Mouse (Mus musculus) ES-Bruce4 (cell line): ENCODE data around the gene Tmprss11f. TPM values are rescaled to one million over a fixed set of nuclear protein-coding genes. Genes with fewer than 3 reads are reported as not detected.
"Not testable (repeated sequence)": the region's sequence is repeated elsewhere in the genome, so short reads cannot be mapped to it uniquely, and the experiment has no call there.

ENCODE experiments used
- H3K27ac ChIP-seq: 2 replicates; pipeline ENCODE4 v1.5.1; 2012; ENCODE audit warnings: low read length, inconsistent platforms; ENCODE audit not compliant: insufficient read depth
- H3K27me3 ChIP-seq: 2 replicates; pipeline ENCODE4 v1.6.1; 2012; ENCODE audit warnings: mild to moderate bottlenecking, low read length, inconsistent platforms; ENCODE audit not compliant: control insufficient read depth, poor library complexity, insufficient read depth, severe bottlenecking
- H3K36me3 ChIP-seq: 2 replicates; pipeline ENCODE4 v1.6.1; 2012; ENCODE audit warnings: inconsistent platforms, mild to moderate bottlenecking, low read length, moderate library complexity; ENCODE audit not compliant: control insufficient read depth, poor library complexity, insufficient read depth, severe bottlenecking
- H3K4me1 ChIP-seq: one replicate; pipeline ENCODE4 v1.8.1; 2011; ENCODE audit warnings: low read length; ENCODE audit not compliant: control insufficient read depth, insufficient read depth
- H3K4me3 ChIP-seq: 2 replicates; pipeline ENCODE4 v1.5.1; 2011; ENCODE audit warnings: low read depth, mild to moderate bottlenecking, low read length
- H3K9ac ChIP-seq: 2 replicates; pipeline ENCODE4 v1.6.1; 2012; ENCODE audit warnings: low read depth, mild to moderate bottlenecking, inconsistent platforms; ENCODE audit not compliant: poor library complexity, severe bottlenecking
- H3K9me3 ChIP-seq: replicated peaks from 2 replicates; pipeline ENCODE4 v1.6.1; 2012; ENCODE audit warnings: mild to moderate bottlenecking, low read length, inconsistent platforms; ENCODE audit not compliant: control insufficient read depth, poor library complexity, insufficient read depth, severe bottlenecking
- CTCF ChIP-seq: IDR thresholded peaks from one replicate; pipeline ENCODE4 v1.8.1; 2011; ENCODE audit warnings: low read depth, low read length
- EP300 ChIP-seq: IDR thresholded peaks from 2 replicates; pipeline ENCODE4 v1.6.1; 2011; ENCODE audit warnings: low read depth, low read length; ENCODE audit not compliant: insufficient read depth
- POLR2A ChIP-seq: IDR thresholded peaks from one replicate; pipeline ENCODE4 v1.8.1; 2011; ENCODE audit warnings: low read length; ENCODE audit not compliant: insufficient read depth
- polyA plus RNA-seq: library from polyadenylated mRNA; stranded (reverse); fragments of >200 nt; gene quantifications from 2 replicates; pipeline ENCODE4 v1.2.4, GENCODE M21; 2011; ENCODE audit warnings: low read depth; ENCODE audit not compliant: missing spikeins, insufficient read depth, insufficient read length

The Tmprss11f gene
- polyA plus RNA-seq, 1 experiment, result 0.99 TPM

DNA sequence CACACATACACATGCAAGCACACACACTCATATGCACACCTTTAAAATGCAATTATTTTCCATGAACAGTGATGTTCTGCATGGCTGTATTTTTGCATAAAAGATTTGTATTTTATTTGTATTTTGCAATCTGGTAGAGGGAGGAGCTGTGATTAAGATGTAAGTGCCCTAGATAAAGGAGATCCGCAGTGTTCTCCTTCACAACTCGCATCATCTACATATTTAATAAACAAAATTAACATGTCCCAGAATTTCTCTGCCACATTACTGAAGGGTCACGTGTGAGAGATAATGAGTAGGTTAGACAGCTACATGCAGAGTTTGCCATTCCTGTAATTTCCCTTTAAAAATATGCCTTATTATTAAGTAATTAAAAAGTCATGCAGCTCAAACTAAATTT, 46.3 kb downstream of the Tmprss11f start:
- Histone ChIP-seq H3K9ac (no peak overlapping the region), H3K4me3 (no peak overlapping the region), H3K27me3 (no peaks in the 10 kb centered on the region), H3K9me3 (peaks cover 8% of the 10 kb centered on the region), H3K4me1 (no peaks in the 10 kb centered on the region), H3K36me3 (no peaks in the 10 kb centered on the region), H3K27ac (no peak overlapping the region)
- TF ChIP-seq CTCF (no peak), POLR2A (no peak), EP300 (no peak)

DNA sequence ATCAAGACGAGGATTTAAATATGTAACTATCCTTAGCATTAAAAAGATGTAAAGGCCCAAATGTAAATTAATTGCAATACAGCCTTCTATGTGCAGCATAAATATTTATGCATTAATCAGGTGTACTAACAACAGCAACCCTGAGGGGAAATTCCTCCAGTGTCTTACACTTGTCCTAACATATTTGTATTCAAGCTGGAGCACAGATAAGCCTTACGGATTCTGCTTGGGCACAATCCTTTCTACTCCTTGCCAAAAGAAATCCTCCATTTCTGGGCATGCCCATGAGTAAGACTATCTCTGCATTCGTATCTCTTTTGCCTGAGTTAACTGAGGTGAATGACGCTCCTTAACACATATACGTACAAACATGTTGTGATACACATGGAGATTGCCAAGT, 49.6 kb downstream of the Tmprss11f start:
- Histone ChIP-seq H3K36me3 (no peaks in the 10 kb centered on the region), H3K9me3 (peaks cover 8% of the 10 kb centered on the region), H3K27ac (no peak overlapping the region), H3K27me3 (no peaks in the 10 kb centered on the region), H3K4me1 (no peaks in the 10 kb centered on the region), H3K9ac (no peak overlapping the region), H3K4me3 (no peak overlapping the region)
- TF ChIP-seq EP300 (no peak), CTCF (no peak), POLR2A (no peak)

DNA sequence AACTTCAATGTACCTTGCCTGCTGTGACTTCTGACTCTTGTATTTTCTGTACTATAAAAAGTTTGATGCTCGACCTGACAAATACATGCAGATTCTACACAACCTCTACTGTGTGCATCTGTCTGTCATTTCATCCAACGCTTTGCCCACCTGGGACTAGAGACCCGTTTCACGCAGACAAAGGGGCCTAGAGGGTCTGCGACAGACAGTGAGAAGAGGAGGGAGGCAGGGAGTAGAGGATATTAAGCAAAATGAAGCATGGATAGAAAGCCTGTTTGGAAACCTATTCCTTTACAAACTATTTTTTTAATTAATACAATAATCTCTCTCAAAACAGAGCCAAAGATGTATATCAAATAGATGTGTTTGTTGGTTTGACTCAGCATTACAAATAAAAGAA, 50.2 kb downstream of the Tmprss11f start:
- no peak overlapping the region for H3K4me3 ChIP-seq
- H3K27me3 ChIP-seq, result no peaks in the 10 kb centered on the region
- H3K4me1 ChIP-seq, result no peaks in the 10 kb centered on the region
- TF ChIP-seq CTCF (no peak), EP300 (no peak), POLR2A (no peak)
- H3K9me3 ChIP-seq, result peaks cover 8% of the 10 kb centered on the region
- H3K27ac ChIP-seq, result no peak overlapping the region
- no peak overlapping the region for H3K9ac ChIP-seq
- no peaks in the 10 kb centered on the region for H3K36me3 ChIP-seq

DNA sequence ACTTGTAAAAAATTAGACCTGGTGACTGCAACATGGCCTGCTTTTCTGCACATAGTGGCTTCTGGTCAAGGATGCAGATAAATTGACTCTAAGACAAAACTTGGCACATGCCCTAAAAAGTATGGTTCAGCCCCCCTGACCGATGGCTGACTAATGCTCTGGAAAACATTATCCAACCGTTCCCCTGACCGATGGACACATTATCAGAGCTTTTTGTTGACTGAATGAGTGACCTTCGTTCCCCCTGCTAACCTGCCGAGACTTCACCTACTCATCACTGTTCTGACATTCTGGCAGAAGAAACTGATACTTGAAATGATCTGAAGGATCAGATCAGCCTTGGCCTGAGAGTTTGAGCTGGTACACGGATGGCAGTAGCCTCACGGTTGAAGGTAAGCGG, 53.5 kb downstream of the Tmprss11f start:
- H3K9me3 ChIP-seq, H3K36me3 ChIP-seq, H3K9ac ChIP-seq, H3K4me1 ChIP-seq, H3K27ac ChIP-seq, H3K4me3 ChIP-seq, H3K27me3 ChIP-seq: not testable (repeated sequence)

DNA sequence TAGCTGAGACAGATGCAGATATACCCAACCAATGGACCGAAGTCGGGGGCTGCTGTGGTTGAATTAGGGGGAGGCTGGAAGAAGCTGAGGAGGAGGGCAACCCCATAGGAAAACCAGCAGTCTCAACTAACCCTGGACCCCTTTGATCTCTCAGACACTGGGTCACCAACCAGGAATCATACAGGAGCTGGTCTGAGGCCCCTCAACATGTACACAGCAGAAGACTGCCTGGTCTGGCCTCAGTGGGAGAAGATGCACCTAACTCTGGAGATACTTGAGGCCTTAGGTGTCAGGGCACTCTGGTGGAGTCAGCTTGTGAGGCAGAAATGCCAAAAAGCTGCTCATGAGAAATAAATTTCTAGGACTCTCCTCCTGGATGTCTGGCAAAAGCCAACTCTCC, 85.5 kb downstream of the Tmprss11f start:
- Histone ChIP-seq H3K4me1 (no peaks in the 10 kb centered on the region), H3K27me3 (no peaks in the 10 kb centered on the region), H3K9me3 (0 out of 2 replicates have a peak, but pooled peaks cover 3% of the 10 kb centered on the region), H3K4me3 (no peak overlapping the region), H3K27ac (no peak overlapping the region), H3K9ac (no peak overlapping the region), H3K36me3 (no peaks in the 10 kb centered on the region)
- TF ChIP-seq CTCF, result no peak
- no peak for TF ChIP-seq EP300
- TF ChIP-seq POLR2A, result no peak

DNA sequence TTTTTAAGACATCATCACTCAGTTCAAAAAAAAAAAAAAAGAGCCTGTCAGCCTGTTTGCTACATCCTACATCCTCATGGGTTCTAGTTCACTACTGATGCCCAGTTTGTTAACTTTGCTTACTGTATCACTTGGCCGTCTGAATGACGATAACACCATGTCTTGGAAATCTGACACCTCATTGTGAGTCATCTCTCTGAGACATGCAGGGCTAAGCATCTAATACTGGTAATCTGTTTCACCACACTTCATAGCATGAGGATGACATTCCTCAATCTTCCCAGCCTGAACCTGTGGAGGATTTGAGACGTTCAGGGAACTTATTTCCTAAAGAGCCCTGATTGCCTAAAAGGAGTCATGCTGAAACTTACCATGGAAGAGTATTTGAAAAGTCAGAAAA, 91.6 kb downstream of the Tmprss11f start:
- Histone ChIP-seq H3K9ac (no peak overlapping the region), H3K4me3 (no peak overlapping the region), H3K4me1 (no peaks in the 10 kb centered on the region), H3K9me3 (no peaks in the 10 kb centered on the region), H3K27ac (no peak overlapping the region), H3K36me3 (no peaks in the 10 kb centered on the region), H3K27me3 (no peaks in the 10 kb centered on the region)
- no peak for TF ChIP-seq EP300
- TF ChIP-seq CTCF, result no peak
- TF ChIP-seq POLR2A, result no peak

DNA sequence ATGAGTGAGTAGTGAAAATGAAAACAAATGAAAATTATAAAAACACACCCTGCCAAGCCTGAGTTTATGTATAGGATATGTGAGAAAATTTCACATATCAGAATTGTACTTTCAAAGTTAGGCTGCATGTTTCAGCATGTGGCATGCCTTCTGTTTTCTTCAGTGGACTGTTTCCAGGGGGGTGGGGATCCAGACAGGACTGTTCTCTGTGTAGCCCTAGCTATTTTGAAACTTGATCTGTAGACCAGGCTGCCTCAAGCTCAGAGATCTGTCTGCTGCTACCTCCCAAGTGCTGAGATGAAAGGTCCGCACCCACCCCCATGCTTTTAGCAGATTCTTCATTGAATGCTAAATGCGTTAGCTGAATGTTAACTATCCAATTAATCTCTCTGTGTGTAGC, 103.5 kb downstream of the Tmprss11f start:
- Histone ChIP-seq H3K4me3 (no peak overlapping the region), H3K4me1 (no peaks in the 10 kb centered on the region)

More for the DNA sequence above, 103.5 kb downstream of the Tmprss11f start:
- Histone ChIP-seq H3K9me3 (no peaks in the 10 kb centered on the region), H3K27me3 (no peaks in the 10 kb centered on the region), H3K9ac (no peak overlapping the region), H3K27ac (no peak overlapping the region), H3K36me3 (no peaks in the 10 kb centered on the region)
- TF ChIP-seq CTCF, result no peak
- no peak for TF ChIP-seq POLR2A
- no peak for TF ChIP-seq EP300
